Mouse (Mus musculus): ENCODE measurements around the gene H2-Eb1. TPM values are rescaled to one million over a fixed set of nuclear protein-coding genes. Genes with fewer than 3 reads are reported as not detected.

The H2-Eb1 gene
- polyA plus RNA-seq, 1 experiment from 2014 or later, result 4.1 TPM

GRCm38 (mm10) chr17:34268262-34268661, 37.4 kb upstream of the H2-Eb1 start:
- ATAC-seq (ENCODE audit: low read depth) (no peak), DNase-seq (ENCODE audit: low spot score) (no peak)
- no peak overlapping the region for H3K4me2 ChIP-seq (ENCODE audit: low read depth, low read length)
- H3K4me1 ChIP-seq (ENCODE audit: control insufficient read depth, insufficient read depth, low read length), result peaks cover 7% of the 10 kb centered on the region
- peaks cover 24% of the 10 kb centered on the region for H3K27me3 ChIP-seq (replicated peaks; ENCODE audit: control insufficient read depth, insufficient read depth, low read length)
- H3K9me3 ChIP-seq (ENCODE audit: control insufficient read depth, low read length), result no peaks in the 10 kb centered on the region
- no peak overlapping the region for H3K27ac ChIP-seq (replicated peaks; ENCODE audit: low read depth, low read length)
- H3K4me3 ChIP-seq (ENCODE audit: low read depth, low read length), result no peak overlapping the region
- no peak overlapping the region for H3K9ac ChIP-seq (ENCODE audit: low read depth, low read length)
- WGBS, result 86% methylated on average over 2 of the region's 2 CpGs
- no peaks in the 10 kb centered on the region for H3K36me3 ChIP-seq (ENCODE audit: control insufficient read depth, insufficient read depth, low read length)

- no peaks in the 10 kb centered on the region for H3K9me3 ChIP-seq (ENCODE audit: control insufficient read depth, low read length)
- DNase-seq (ENCODE audit: low spot score) (no peak), ATAC-seq (ENCODE audit: low read depth) (no peak)
- no peak overlapping the region for H3K27ac ChIP-seq (replicated peaks; ENCODE audit: low read depth, low read length)
- no peak overlapping the region for H3K9ac ChIP-seq (ENCODE audit: low read depth, low read length)
- H3K4me1 ChIP-seq (ENCODE audit: control insufficient read depth, insufficient read depth, low read length), result peaks cover 7% of the 10 kb centered on the region
- peaks cover 19% of the 10 kb centered on the region for H3K27me3 ChIP-seq (replicated peaks; ENCODE audit: control insufficient read depth, insufficient read depth, low read length)
- H3K36me3 ChIP-seq (ENCODE audit: control insufficient read depth, insufficient read depth, low read length), result no peaks in the 10 kb centered on the region
- WGBS, result 81% methylated on average over 2 of the region's 2 CpGs
- H3K4me2 ChIP-seq (ENCODE audit: low read depth, low read length), result no peak overlapping the region
- H3K4me3 ChIP-seq (ENCODE audit: low read depth, low read length), result no peak overlapping the region
Measured at GRCm38 (mm10) chr17:34268748-34269147, 36.9 kb upstream of the H2-Eb1 start.

DNA sequence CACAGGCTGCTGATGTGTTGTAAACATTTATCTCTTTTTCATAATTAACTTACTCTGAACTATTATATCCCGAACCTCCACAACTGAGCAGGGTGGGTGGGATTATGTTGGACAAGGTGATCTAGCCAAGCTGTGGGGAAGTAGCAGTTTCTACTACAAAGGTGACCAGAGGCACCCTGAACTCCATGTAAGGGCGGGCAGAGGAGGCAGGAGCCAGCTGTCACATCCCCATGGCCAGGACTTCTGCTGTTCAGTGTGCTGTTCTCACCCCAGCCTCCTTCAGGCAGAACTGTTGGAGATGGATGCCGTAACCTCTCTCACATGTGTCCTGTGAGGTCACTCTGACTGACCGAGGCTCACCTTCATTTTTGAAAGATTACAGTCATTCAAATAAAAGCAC, 35.9 kb upstream of the H2-Eb1 start:
- 67% methylated on average over 4 of the region's 4 CpGs for WGBS
- DNase-seq (ENCODE audit: low spot score) (no peak), ATAC-seq (ENCODE audit: low read depth) (no peak)
- peaks cover 3% of the 10 kb centered on the region; the same call in 1 of the 2 replicates for H3K4me1 ChIP-seq (ENCODE audit: control insufficient read depth, insufficient read depth, low read length)
- H3K4me2 ChIP-seq (ENCODE audit: low read depth, low read length), result no peak overlapping the region
- peaks cover 9% of the 10 kb centered on the region for H3K27me3 ChIP-seq (replicated peaks; ENCODE audit: control insufficient read depth, insufficient read depth, low read length)
- H3K27ac ChIP-seq (replicated peaks; ENCODE audit: low read depth, low read length), result no peak overlapping the region
- no peaks in the 10 kb centered on the region for H3K9me3 ChIP-seq (ENCODE audit: control insufficient read depth, low read length)
- H3K4me3 ChIP-seq (ENCODE audit: low read depth, low read length), result no peak overlapping the region
- H3K9ac ChIP-seq (ENCODE audit: low read depth, low read length), result no peak overlapping the region
- H3K36me3 ChIP-seq (ENCODE audit: control insufficient read depth, insufficient read depth, low read length), result no peaks in the 10 kb centered on the region

DNA sequence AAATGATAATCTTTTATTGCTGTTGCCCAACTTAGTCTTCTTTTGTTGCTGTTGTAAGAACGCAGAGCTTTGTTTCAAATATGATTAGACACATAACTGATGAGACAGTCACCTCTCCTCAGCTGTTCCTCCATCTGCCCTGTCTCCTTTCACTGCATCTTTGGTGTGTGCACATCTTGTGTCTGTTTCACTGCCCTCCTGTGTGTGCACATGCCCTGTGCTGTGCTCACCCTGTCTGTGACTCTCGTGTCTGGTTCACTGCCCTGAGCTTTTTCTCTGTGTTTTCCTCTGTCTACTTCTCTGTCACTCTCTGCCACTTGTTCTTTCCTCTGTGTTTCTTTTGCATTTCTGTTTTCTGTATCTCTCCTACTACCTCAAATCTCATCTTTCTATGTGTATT, 35.4 kb upstream of the H2-Eb1 start:
- Histone ChIP-seq H3K9me3 (ENCODE audit: control insufficient read depth, low read length) (no peaks in the 10 kb centered on the region), H3K4me1 (ENCODE audit: control insufficient read depth, insufficient read depth, low read length) (no peaks in the 10 kb centered on the region), H3K9ac (ENCODE audit: low read depth, low read length) (no peak overlapping the region), H3K4me2 (ENCODE audit: low read depth, low read length) (no peak overlapping the region), H3K27ac (replicated peaks; ENCODE audit: low read depth, low read length) (no peak overlapping the region), H3K27me3 (replicated peaks; ENCODE audit: control insufficient read depth, insufficient read depth, low read length) (peaks cover 5% of the 10 kb centered on the region), H3K36me3 (ENCODE audit: control insufficient read depth, insufficient read depth, low read length) (no peaks in the 10 kb centered on the region), H3K4me3 (ENCODE audit: low read depth, low read length) (no peak overlapping the region)
- DNase-seq (ENCODE audit: low spot score) (no peak), ATAC-seq (ENCODE audit: low read depth) (no peak)
- 82% methylated on average over 2 of the region's 2 CpGs for WGBS

DNA sequence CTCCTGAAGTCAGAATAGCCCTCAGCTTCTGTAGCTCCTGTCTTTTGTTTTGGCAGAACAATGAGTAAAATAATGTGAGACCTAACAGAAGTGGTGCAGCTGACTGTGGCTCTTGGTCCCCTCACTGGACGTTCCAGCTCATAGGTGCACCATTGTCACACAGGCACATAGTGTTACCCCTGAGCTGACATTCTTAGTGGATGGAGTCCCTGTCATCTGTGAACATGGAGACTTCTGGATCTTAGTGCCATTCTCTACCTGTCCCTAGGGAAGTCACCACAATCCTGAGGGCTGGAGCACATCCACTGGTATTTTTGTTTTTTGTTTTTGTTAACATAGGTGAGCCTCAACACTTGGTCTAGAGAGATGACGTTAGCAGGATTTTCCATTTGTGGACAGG, 34.7 kb upstream of the H2-Eb1 start:
- no peak for ATAC-seq (ENCODE audit: low read depth)
- WGBS, result 76% methylated on average over 2 of the region's 2 CpGs
- H3K9me3 ChIP-seq (ENCODE audit: control insufficient read depth, low read length), result no peaks in the 10 kb centered on the region
- H3K36me3 ChIP-seq (ENCODE audit: control insufficient read depth, insufficient read depth, low read length), result no peaks in the 10 kb centered on the region
- no peaks in the 10 kb centered on the region for H3K27me3 ChIP-seq (replicated peaks; ENCODE audit: control insufficient read depth, insufficient read depth, low read length)
- DNase-seq (ENCODE audit: low spot score), result no peak
- no peak overlapping the region for H3K4me3 ChIP-seq (ENCODE audit: low read depth, low read length)
- no peak overlapping the region for H3K27ac ChIP-seq (replicated peaks; ENCODE audit: low read depth, low read length)
- H3K4me2 ChIP-seq (ENCODE audit: low read depth, low read length), result no peak overlapping the region
- no peaks in the 10 kb centered on the region for H3K4me1 ChIP-seq (ENCODE audit: control insufficient read depth, insufficient read depth, low read length)
- no peak overlapping the region for H3K9ac ChIP-seq (ENCODE audit: low read depth, low read length)

GRCm38 (mm10) chr17:34272102-34272501, 33.6 kb upstream of the H2-Eb1 start:
- Histone ChIP-seq H3K36me3 (ENCODE audit: control insufficient read depth, insufficient read depth, low read length) (no peaks in the 10 kb centered on the region), H3K4me3 (ENCODE audit: low read depth, low read length) (no peak overlapping the region), H3K4me2 (ENCODE audit: low read depth, low read length) (no peak overlapping the region), H3K9me3 (ENCODE audit: control insufficient read depth, low read length) (no peaks in the 10 kb centered on the region), H3K4me1 (ENCODE audit: control insufficient read depth, insufficient read depth, low read length) (no peaks in the 10 kb centered on the region), H3K9ac (ENCODE audit: low read depth, low read length) (no peak overlapping the region), H3K27me3 (replicated peaks; ENCODE audit: control insufficient read depth, insufficient read depth, low read length) (no peaks in the 10 kb centered on the region), H3K27ac (replicated peaks; ENCODE audit: low read depth, low read length) (no peak overlapping the region)
- 87% methylated on average over 1 of the region's 1 CpGs for WGBS
- DNase-seq (ENCODE audit: low spot score) (no peak), ATAC-seq (ENCODE audit: low read depth) (no peak)

- ATAC-seq (ENCODE audit: low read depth) (no peak), DNase-seq (ENCODE audit: low spot score) (no peak)
- 67% methylated on average over 1 of the region's 1 CpGs for WGBS
- Histone ChIP-seq H3K27me3 (replicated peaks; ENCODE audit: control insufficient read depth, insufficient read depth, low read length) (no peaks in the 10 kb centered on the region), H3K4me3 (ENCODE audit: low read depth, low read length) (no peak overlapping the region), H3K9ac (ENCODE audit: low read depth, low read length) (no peak overlapping the region), H3K4me2 (ENCODE audit: low read depth, low read length) (no peak overlapping the region), H3K4me1 (ENCODE audit: control insufficient read depth, insufficient read depth, low read length) (no peaks in the 10 kb centered on the region), H3K9me3 (ENCODE audit: control insufficient read depth, low read length) (no peaks in the 10 kb centered on the region), H3K27ac (replicated peaks; ENCODE audit: low read depth, low read length) (no peak overlapping the region), H3K36me3 (ENCODE audit: control insufficient read depth, insufficient read depth, low read length) (no peaks in the 10 kb centered on the region)
Measured at GRCm38 (mm10) chr17:34280499-34281038, 25.1 kb upstream of the H2-Eb1 start.

GRCm38 (mm10) chr17:34281836-34282235, 23.8 kb upstream of the H2-Eb1 start:
- Histone ChIP-seq H3K9ac (ENCODE audit: low read depth, low read length) (no peak overlapping the region), H3K4me1 (ENCODE audit: control insufficient read depth, insufficient read depth, low read length) (no peaks in the 10 kb centered on the region), H3K4me3 (ENCODE audit: low read depth, low read length) (no peak overlapping the region), H3K36me3 (ENCODE audit: control insufficient read depth, insufficient read depth, low read length) (no peaks in the 10 kb centered on the region), H3K9me3 (ENCODE audit: control insufficient read depth, low read length) (no peaks in the 10 kb centered on the region), H3K27me3 (replicated peaks; ENCODE audit: control insufficient read depth, insufficient read depth, low read length) (no peaks in the 10 kb centered on the region), H3K4me2 (ENCODE audit: low read depth, low read length) (no peak overlapping the region), H3K27ac (replicated peaks; ENCODE audit: low read depth, low read length) (no peak overlapping the region)
- ATAC-seq (ENCODE audit: low read depth), result no peak
- 76% methylated on average over 1 of the region's 1 CpGs for WGBS
- DNase-seq (ENCODE audit: low spot score), result no peak

DNA sequence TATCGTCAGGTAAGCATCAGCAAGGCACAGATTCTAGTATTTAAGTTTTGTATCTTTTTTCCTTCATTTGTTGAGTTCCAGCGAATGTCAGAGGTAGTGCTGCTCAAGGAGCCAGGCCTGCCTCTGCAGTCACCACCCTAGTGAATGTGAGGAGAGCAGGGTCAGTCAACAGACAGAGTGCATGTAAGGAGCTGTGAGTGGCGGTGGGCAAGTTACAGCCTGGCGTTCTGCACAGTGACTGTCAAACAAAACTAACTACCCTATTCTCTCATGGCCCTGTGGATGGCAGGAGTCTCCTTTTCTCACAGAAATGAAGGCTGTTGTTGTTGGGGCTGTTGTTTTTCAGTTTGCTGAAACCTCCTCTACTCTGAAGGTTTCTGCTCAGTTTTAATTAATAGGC, 20.3 kb upstream of the H2-Eb1 start:
- Histone ChIP-seq H3K9me3 (ENCODE audit: control insufficient read depth, low read length) (no peaks in the 10 kb centered on the region), H3K4me1 (ENCODE audit: control insufficient read depth, insufficient read depth, low read length) (no peaks in the 10 kb centered on the region), H3K4me3 (ENCODE audit: low read depth, low read length) (no peak overlapping the region), H3K27ac (replicated peaks; ENCODE audit: low read depth, low read length) (no peak overlapping the region), H3K9ac (ENCODE audit: low read depth, low read length) (no peak overlapping the region), H3K27me3 (replicated peaks; ENCODE audit: control insufficient read depth, insufficient read depth, low read length) (no peaks in the 10 kb centered on the region), H3K4me2 (ENCODE audit: low read depth, low read length) (no peak overlapping the region), H3K36me3 (ENCODE audit: control insufficient read depth, insufficient read depth, low read length) (no peaks in the 10 kb centered on the region)
- ATAC-seq (ENCODE audit: low read depth) (no peak), DNase-seq (ENCODE audit: low spot score) (no peak)
- 78% methylated on average over 4 of the region's 4 CpGs for WGBS
